Mouse (Mus musculus) forebrain, embryonic 15.5 days (tissue): ENCODE measurements around the gene Muc5ac. TPM values are rescaled to one million over a fixed set of nuclear protein-coding genes. Genes with fewer than 3 reads are reported as not detected.

Experiments
- ATAC-seq: fragments of 200-750 bp; cut with Nextera tagmentation; replicated peaks from 2 replicates; pipeline ENCODE4 v1.8.0; 2017; ENCODE audit warnings: mild to moderate bottlenecking, moderate TSS enrichment, moderate library complexity
- H3K27ac ChIP-seq: fragments of 300-500 bp; sonication (generic); replicated peaks from 2 replicates; pipeline ENCODE4 v1.5.1; 2015; ENCODE audit warnings: mild to moderate bottlenecking, inconsistent platforms
- H3K27me3 ChIP-seq: fragments of 300-500 bp; sonication (generic); 2 replicates; pipeline ENCODE4 v1.6.1; 2015; ENCODE audit warnings: inconsistent platforms
- H3K36me3 ChIP-seq: fragments of 300-500 bp; sonication (generic); 2 replicates; pipeline ENCODE4 v1.6.1; 2015; ENCODE audit warnings: mild to moderate bottlenecking, inconsistent platforms
- H3K4me1 ChIP-seq: fragments of 300-500 bp; sonication (generic); 2 replicates; pipeline ENCODE4 v1.6.1; 2015; ENCODE audit warnings: inconsistent platforms
- H3K4me2 ChIP-seq: fragments of 300-500 bp; sonication (generic); replicated peaks from 2 replicates; pipeline ENCODE4 v1.6.1; 2015; ENCODE audit warnings: mild to moderate bottlenecking, inconsistent platforms
- H3K4me3 ChIP-seq: fragments of 300-500 bp; sonication (generic); 2 replicates; pipeline ENCODE4 v1.5.1; 2015; ENCODE audit warnings: mild to moderate bottlenecking, inconsistent platforms
- H3K9ac ChIP-seq: fragments of 300-500 bp; sonication (generic); replicated peaks from 2 replicates; pipeline ENCODE4 v1.6.1; 2015; ENCODE audit warnings: mild to moderate bottlenecking, inconsistent platforms
- H3K9me3 ChIP-seq: fragments of 300-500 bp; sonication (generic); 2 replicates; pipeline ENCODE4 v1.6.1; 2016; ENCODE audit warnings: inconsistent platforms
- WGBS: fragments of 180-500 bp; shearing (Covaris S2); methylation state at CpG from one replicate; pipeline ENCODE4 v1.1.7; 2015; ENCODE audit warnings: mixed read lengths; 5-methylcytosine and 5-hydroxymethylcytosine counted together
- polyA plus RNA-seq: library from polyadenylated mRNA; unstranded; fragments of >200 nt; fragmentation: Nextera tagmentation; extraction: Ambion mirVana; gene quantifications from 2 replicates; pipeline ENCODE4 v1.2.1, GENCODE M21; 2015

Muc5ac gene
- polyA plus RNA-seq, 1 experiment from 2014 or later = not detected

DNA sequence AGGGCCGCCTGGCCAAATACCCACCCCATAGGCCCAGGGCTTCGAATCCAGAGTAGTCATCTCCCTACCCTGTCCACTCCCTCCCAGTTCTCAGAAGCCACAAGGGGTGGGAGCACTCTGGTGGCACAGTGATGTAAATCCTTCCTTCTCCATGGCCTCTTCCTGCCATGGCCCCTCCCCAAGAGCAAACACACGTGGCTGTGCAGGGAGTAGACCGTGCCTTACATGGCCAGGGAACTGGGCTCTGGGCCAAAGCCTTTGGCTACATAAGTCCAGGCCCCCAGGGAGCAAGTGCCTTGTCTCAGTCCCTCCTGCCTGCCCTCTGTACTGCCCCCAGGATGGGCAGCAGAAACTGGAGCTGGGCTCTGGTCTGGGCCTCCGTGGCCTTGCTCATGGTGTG, 50.0 kb downstream of the Muc5ac start, which contains the start of gene Muc5b:
TSS of gene Muc5b (plus strand) at position 292 of the 400 bp plus-strand sequence.
- Histone ChIP-seq H3K9ac (no peak within 1 kb of the TSS), H3K4me3 (no peak within 1 kb of the TSS), H3K9me3 (no peaks in the 10 kb centered on the region), H3K4me1 (no peaks in the 10 kb centered on the region), H3K4me2 (no peak within 1 kb of the TSS), H3K27me3 (no peaks in the 10 kb centered on the region), H3K36me3 (no peaks in the 10 kb centered on the region), H3K27ac (no peak within 1 kb of the TSS)
- 50% methylated on average over 5 of the region's 5 CpGs for WGBS
- no peak for ATAC-seq

DNA sequence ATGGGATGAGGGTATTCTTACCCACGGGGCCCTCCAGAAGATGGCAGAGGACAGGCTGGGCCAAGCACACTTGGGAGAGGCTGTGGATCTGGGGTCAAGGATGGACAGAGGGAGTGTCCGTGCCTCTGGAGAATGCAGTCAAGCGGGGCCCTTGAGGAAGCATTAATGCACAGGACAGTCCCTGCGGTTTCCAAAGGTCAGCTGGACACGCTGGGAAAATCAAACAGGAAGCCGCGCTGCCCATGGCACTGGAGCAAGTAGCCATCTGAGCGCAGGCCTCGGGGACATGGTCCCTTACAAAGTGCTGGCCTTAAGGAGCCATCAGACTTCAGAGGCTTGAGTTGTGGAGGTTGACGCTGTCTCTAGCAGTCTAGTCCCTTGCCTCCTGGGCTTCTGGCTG, 51.6 kb downstream of the Muc5ac start:
- H3K9me3 ChIP-seq = no peaks in the 10 kb centered on the region
- no peaks in the 10 kb centered on the region for H3K4me1 ChIP-seq
- WGBS = 92% methylated on average over 10 of the region's 10 CpGs
- no peak overlapping the region for H3K4me3 ChIP-seq
- H3K9ac ChIP-seq = no peak overlapping the region
- H3K27me3 ChIP-seq = no peaks in the 10 kb centered on the region
- no peak overlapping the region for H3K4me2 ChIP-seq
- ATAC-seq = no peak
- H3K36me3 ChIP-seq = no peaks in the 10 kb centered on the region
- H3K27ac ChIP-seq = no peak overlapping the region

DNA sequence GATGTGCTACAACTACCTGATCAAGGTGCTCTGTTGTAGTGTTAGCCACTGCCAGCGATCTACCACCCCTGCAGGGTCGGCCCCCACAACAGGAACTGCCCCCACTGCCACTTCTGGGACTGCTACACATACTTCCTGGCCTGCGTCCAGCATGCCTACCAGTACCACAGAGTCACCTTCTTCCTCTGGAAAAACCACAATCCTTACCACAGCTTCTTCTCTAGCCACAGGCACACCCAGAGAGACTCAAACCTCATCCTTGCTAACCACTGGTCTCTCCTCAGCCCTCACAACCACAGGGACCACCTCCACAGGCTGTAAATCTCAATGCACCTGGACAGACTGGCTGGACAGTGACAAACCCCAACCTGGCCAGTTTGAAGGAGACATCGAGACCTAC, 72.3 kb downstream of the Muc5ac start:
- Histone ChIP-seq H3K4me1 (no peaks in the 10 kb centered on the region), H3K27ac (no peak overlapping the region), H3K9ac (no peak overlapping the region), H3K9me3 (no peaks in the 10 kb centered on the region), H3K4me2 (no peak overlapping the region), H3K36me3 (no peaks in the 10 kb centered on the region), H3K27me3 (no peaks in the 10 kb centered on the region), H3K4me3 (no peak overlapping the region)
- 90% methylated on average over 4 of the region's 4 CpGs for WGBS
- ATAC-seq = no peak

Other genes with a start within 250 kb of the Muc5ac start
- gene Chid1, start 249.1 kb upstream of the Muc5ac start, polyA plus RNA-seq = 32.2 and 33.7 TPM in 2 replicates
- gene Ap2a2, start 226.8 kb upstream of the Muc5ac start, polyA plus RNA-seq = 106 and 110 TPM in 2 replicates
- 0.25 and 0.28 TPM in 2 replicates for gene Muc6, start 133.7 kb upstream of the Muc5ac start, polyA plus RNA-seq
- gene Muc2, start 98.6 kb upstream of the Muc5ac start, polyA plus RNA-seq = 0.06 and 0.15 TPM in 2 replicates
- 0.04 and 0.05 TPM in 2 replicates for gene Muc5b, start 50.1 kb downstream of the Muc5ac start, polyA plus RNA-seq
- gene Tollip, start 129.5 kb downstream of the Muc5ac start, polyA plus RNA-seq = 84.4 and 87.9 TPM in 2 replicates
- 23.1 and 25.8 TPM in 2 replicates for gene Brsk2, start 160.8 kb downstream of the Muc5ac start, polyA plus RNA-seq